Mouse (Mus musculus) spleen, adult 2 months (tissue): Measurements from ENCODE around the gene Glis1. TPM values are rescaled to one million over a fixed set of nuclear protein-coding genes. Genes with fewer than 3 reads are reported as not detected.
A peak's percentile ranks its signal among the peaks of the same experiment; 100 is the strongest.

Experiments used
- DNase-seq, 2 experiments: peaks; one replicate each; pipeline versions ENCODE4 v3.0.0 to v3.0.0-alpha.2; 2012 to 2021; ENCODE audit warnings: low spot score in 2 of 2, low read depth in 1 of 2
- H3K27ac ChIP-seq: fragments of 200-500 bp; 2 replicates; pipeline ENCODE4 v1.5.1; 2012; ENCODE audit warnings: low read length, inconsistent platforms; ENCODE audit not compliant: insufficient read depth
- H3K27me3 ChIP-seq: fragments of 200-500 bp; 2 replicates; pipeline ENCODE4 v1.6.1; 2012; ENCODE audit warnings: mild to moderate bottlenecking, moderate library complexity, low read length, inconsistent platforms; ENCODE audit not compliant: control insufficient read depth, insufficient read depth
- H3K36me3 ChIP-seq: fragments of 200-500 bp; 2 replicates; pipeline ENCODE4 v1.6.1; 2012; ENCODE audit warnings: mild to moderate bottlenecking, low read length, inconsistent platforms; ENCODE audit not compliant: control insufficient read depth, insufficient read depth
- H3K4me1 ChIP-seq: fragments of 200-500 bp; 2 replicates; pipeline ENCODE4 v1.6.1; 2011; ENCODE audit warnings: inconsistent platforms; ENCODE audit not compliant: control insufficient read depth, insufficient read depth, insufficient read length
- H3K4me3 ChIP-seq: fragments of 200-500 bp; 2 replicates; pipeline ENCODE4 v1.5.1; 2011; ENCODE audit warnings: mild to moderate bottlenecking, inconsistent platforms; ENCODE audit not compliant: insufficient read depth, insufficient read length; ENCODE audit errors: extremely low read depth
- CTCF ChIP-seq: fragments of 200-500 bp; IDR thresholded peaks from 2 replicates; pipeline ENCODE4 v1.5.1; 2011; ENCODE audit warnings: mild to moderate bottlenecking, inconsistent platforms; ENCODE audit not compliant: insufficient read depth, insufficient read length, insufficient replicate concordance; ENCODE audit errors: extremely low read depth
- POLR2A ChIP-seq: fragments of 200-500 bp; IDR thresholded peaks from 2 replicates; pipeline ENCODE4 v1.6.1; 2011; ENCODE audit warnings: low read depth, low read length, inconsistent platforms
- WGBS: fragments of 180-500 bp; shearing (Covaris S2); methylation state at CpG from one replicate; pipeline ENCODE4 v1.1.7; 2018; 5-methylcytosine and 5-hydroxymethylcytosine counted together
- polyA plus RNA-seq: library from polyadenylated mRNA; depleted of rRNA; stranded (reverse); fragments of >200 nt; gene quantifications from 2 replicates; pipeline ENCODE4 v1.2.3, GENCODE M21; 2012

The Glis1 gene
- polyA plus RNA-seq, 1 experiment = 0.55 TPM

- DNase-seq = no peak
- WGBS = 84% methylated on average over 17 of the region's 17 CpGs
These were observed 194.6 kb downstream of the Glis1 start for GRCm38 (mm10) chr4:107628921-107629411.

DNA sequence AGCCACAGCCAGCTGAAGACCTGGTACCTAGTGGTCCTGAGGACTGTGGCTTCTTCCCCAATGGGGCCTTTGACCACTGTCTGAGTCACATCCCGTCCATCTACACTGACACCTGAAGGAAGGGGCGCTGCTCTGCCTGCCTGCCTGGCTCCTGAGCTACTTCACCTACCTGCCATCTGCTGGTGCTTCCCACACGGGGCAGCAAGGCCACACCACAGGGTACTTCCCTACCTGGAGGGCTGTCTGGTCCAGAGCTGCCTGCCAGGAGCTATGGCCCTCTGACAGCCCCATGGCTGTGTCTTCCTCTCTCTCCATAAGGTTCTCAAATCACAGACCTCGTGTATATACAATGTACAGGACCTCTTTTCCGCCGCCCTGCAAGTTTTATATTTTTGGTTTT lies 200.2 kb downstream of the Glis1 start:
- TF ChIP-seq POLR2A = no peak
- no peak for TF ChIP-seq CTCF
- no peaks in the 10 kb centered on the region for H3K36me3 ChIP-seq
- H3K27ac ChIP-seq = no peak overlapping the region
- WGBS = 55% methylated on average over 6 of the region's 6 CpGs
- no peak overlapping the region for H3K4me3 ChIP-seq
- H3K4me1 ChIP-seq = no peaks in the 10 kb centered on the region
- no peak for DNase-seq
- no peaks in the 10 kb centered on the region for H3K27me3 ChIP-seq

More at GRCm38 (mm10) chr4:107628921-107629411, 194.6 kb downstream of the Glis1 start:
- Histone ChIP-seq H3K4me1 (no peaks in the 10 kb centered on the region), H3K36me3 (no peaks in the 10 kb centered on the region), H3K27ac (no peak overlapping the region), H3K4me3 (no peak overlapping the region), H3K27me3 (no peaks in the 10 kb centered on the region)
- TF ChIP-seq POLR2A (no peak), CTCF (no peak)

GRCm38 (mm10) chr4:107636099-107636498 lies 201.7 kb downstream of the Glis1 start:
- TF ChIP-seq POLR2A (no peak), CTCF (no peak)
- DNase-seq = no peak
- no peaks in the 10 kb centered on the region for H3K27me3 ChIP-seq
- H3K36me3 ChIP-seq = no peaks in the 10 kb centered on the region
- H3K4me3 ChIP-seq = no peak overlapping the region
- 73% methylated on average over 6 of the region's 6 CpGs for WGBS
- H3K27ac ChIP-seq = no peak overlapping the region
- H3K4me1 ChIP-seq = no peaks in the 10 kb centered on the region

GRCm38 (mm10) chr4:107637670-107638069 lies 203.3 kb downstream of the Glis1 start:
- 46% methylated on average over 3 of the region's 3 CpGs for WGBS
- no peak for DNase-seq
- TF ChIP-seq POLR2A (no peak), CTCF (peak; percentile 33; the same call in 1 of the 2 replicates)
- H3K4me1 ChIP-seq = no peaks in the 10 kb centered on the region
- H3K36me3 ChIP-seq = no peaks in the 10 kb centered on the region
- no peak overlapping the region for H3K4me3 ChIP-seq
- H3K27me3 ChIP-seq = no peaks in the 10 kb centered on the region
- H3K27ac ChIP-seq = no peak overlapping the region

GRCm38 (mm10) chr4:107638303-107638702 lies 203.9 kb downstream of the Glis1 start:
- no peak for DNase-seq
- Histone ChIP-seq H3K27me3 (no peaks in the 10 kb centered on the region), H3K27ac (no peak overlapping the region), H3K4me3 (no peak overlapping the region), H3K4me1 (no peaks in the 10 kb centered on the region), H3K36me3 (no peaks in the 10 kb centered on the region)
- 85% methylated on average over 10 of the region's 10 CpGs for WGBS
- TF ChIP-seq CTCF = no peak
- no peak for TF ChIP-seq POLR2A

DNA sequence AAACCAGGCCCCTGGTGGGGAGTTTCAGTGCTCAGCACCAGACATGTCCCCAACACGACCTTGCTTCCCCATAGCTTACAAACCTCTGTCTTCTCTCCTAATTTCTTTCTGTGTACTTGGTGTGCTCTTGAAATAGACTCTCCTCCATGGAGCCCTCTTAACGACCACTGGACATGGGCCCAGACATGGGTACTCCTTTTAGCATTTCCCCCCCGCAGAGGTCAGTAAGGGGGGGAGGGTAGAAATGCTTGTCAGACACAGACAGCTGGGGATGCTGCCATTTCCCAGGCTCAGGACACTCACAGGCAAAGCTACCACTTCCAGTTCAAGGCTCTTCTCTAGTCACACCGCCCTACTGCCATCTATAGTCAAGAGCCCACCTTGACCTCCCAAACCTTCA lies 207.2 kb downstream of the Glis1 start:
- Histone ChIP-seq H3K4me3 (no peak overlapping the region), H3K36me3 (no peaks in the 10 kb centered on the region), H3K27ac (no peak overlapping the region), H3K4me1 (no peaks in the 10 kb centered on the region), H3K27me3 (no peaks in the 10 kb centered on the region)
- TF ChIP-seq CTCF (no peak), POLR2A (no peak)
- WGBS = 63% methylated on average over 4 of the region's 4 CpGs
- DNase-seq = no peak

DNA sequence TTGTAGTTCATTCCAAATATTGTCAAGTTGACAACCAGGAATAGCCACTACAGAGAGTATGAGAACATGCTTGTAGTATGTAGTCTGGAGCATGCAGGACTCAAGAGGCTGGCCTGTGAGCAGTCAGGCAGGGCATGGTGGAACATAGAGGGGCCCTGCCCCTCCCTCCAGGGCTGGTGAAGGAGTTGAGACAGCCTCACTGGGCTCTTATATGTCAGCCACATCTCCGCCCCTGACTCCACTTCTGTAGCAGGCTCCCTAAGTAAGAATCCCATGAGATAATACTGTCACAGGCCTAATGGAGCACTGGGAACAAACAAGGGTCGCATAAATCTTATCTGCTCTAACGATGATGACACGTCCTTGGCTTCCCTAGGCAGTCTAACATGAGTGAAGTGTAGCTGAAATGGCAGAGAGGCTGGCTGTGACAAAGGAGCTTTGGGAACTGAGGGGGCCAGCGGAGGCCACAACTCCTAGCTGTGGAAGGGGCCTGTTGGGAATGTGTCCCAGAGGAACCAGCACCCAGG lies 214.6 kb downstream of the Glis1 start:
- Histone ChIP-seq H3K4me3 (no peak overlapping the region), H3K36me3 (no peaks in the 10 kb centered on the region), H3K27me3 (no peaks in the 10 kb centered on the region), H3K4me1 (no peaks in the 10 kb centered on the region), H3K27ac (no peak overlapping the region)
- TF ChIP-seq CTCF = no peak
- no peak for TF ChIP-seq POLR2A
- WGBS = 84% methylated on average over 5 of the region's 5 CpGs
- no peak for DNase-seq
